Mouse (Mus musculus) bone marrow macrophage, adult 2 months (primary cell): ENCODE results near the gene Olfr67.

Experiments
- CTCF ChIP-seq: IDR thresholded peaks from 2 replicates; pipeline ENCODE4 v1.5.1; 2012; ENCODE audit warnings: low read depth, mild to moderate bottlenecking, low read length, moderate library complexity
- POLR2A ChIP-seq: IDR thresholded peaks from 2 replicates; pipeline ENCODE4 v1.6.1; 2012; ENCODE audit warnings: mild to moderate bottlenecking, low read depth, low read length, borderline replicate concordance

- TF ChIP-seq POLR2A (no peak), CTCF (no peak)
Observed at GRCm38 (mm10) chr7:103808971-103809800, 17.6 kb upstream of the Olfr67 start.
